Mouse (Mus musculus) CH12.LX (cell line): ENCODE measurements around the gene Asl.

Experiments used
- CHD1 ChIP-seq: IDR thresholded peaks from 2 replicates; pipeline ENCODE4 v1.6.1; 2012; ENCODE audit warnings: low read depth, low read length, improper control_type of control experiment, inconsistent platforms
- CTCF ChIP-seq, 2 experiments: IDR thresholded peaks in 1 of 2; conservative IDR thresholded peaks in 1 of 2; 2 replicates each; pipeline ENCODE4 v1.5.1; 2011 to 2012; ENCODE audit warnings: low read depth in 2 of 2, low read length in 2 of 2, improper control_type of control experiment in 1 of 2, inconsistent platforms in 1 of 2, mild to moderate bottlenecking in 1 of 2, moderate library complexity in 1 of 2
- E2F4 ChIP-seq: IDR thresholded peaks from 2 replicates; pipeline ENCODE4 v1.6.1; 2011; ENCODE audit warnings: low read depth, low read length, improper control_type of control experiment; ENCODE audit not compliant: insufficient replicate concordance
- EP300 ChIP-seq: IDR thresholded peaks from 2 replicates; pipeline ENCODE4 v1.6.1; 2011; ENCODE audit warnings: low read length, improper control_type of control experiment
- MEF2A ChIP-seq: IDR thresholded peaks from 2 replicates; pipeline ENCODE4 v1.6.1; 2014; ENCODE audit warnings: low read depth, mild to moderate bottlenecking, inconsistent platforms, low read length, improper control_type of control experiment, borderline replicate concordance
- MXI1 ChIP-seq: IDR thresholded peaks from 2 replicates; pipeline ENCODE4 v1.6.1; 2011; ENCODE audit warnings: mild to moderate bottlenecking, low read depth, low read length, improper control_type of control experiment
- POLR2A ChIP-seq: IDR thresholded peaks from 2 replicates; pipeline ENCODE4 v1.6.1; 2011; ENCODE audit warnings: low read depth, mild to moderate bottlenecking, improper control_type of control experiment, low read length
- SMC3 ChIP-seq: IDR thresholded peaks from 2 replicates; pipeline ENCODE4 v1.6.1; 2011; ENCODE audit warnings: low read depth, low read length, improper control_type of control experiment
- ZKSCAN1 ChIP-seq: IDR thresholded peaks from 2 replicates; pipeline ENCODE4 v1.6.1; 2012; ENCODE audit warnings: low read depth, inconsistent platforms, low read length, improper control_type of control experiment, borderline replicate concordance

- TF ChIP-seq MEF2A = no peak
- no peak for TF ChIP-seq E2F4
- TF ChIP-seq POLR2A = no peak
- TF ChIP-seq CTCF (conservative IDR thresholded peaks at IDR 0.05 in 1 of 2, IDR thresholded peaks at IDR 0.05 in 1 of 2; ENCODE audit: low read depth in 2 of 2, low read length in 2 of 2) = no peak
- no peak for TF ChIP-seq SMC3
- TF ChIP-seq ZKSCAN1 = no peak
- TF ChIP-seq EP300 = no peak
- TF ChIP-seq MXI1 = no peak
- TF ChIP-seq CHD1 = no peak
Measured at GRCm38 (mm10) chr5:130060329-130060665, 31.2 kb upstream of the Asl start.
